Mouse (Mus musculus) small intestine, adult 2 months (tissue): ENCODE results near the gene Fcgr4. TPM values are rescaled to one million over a fixed set of nuclear protein-coding genes. Genes with fewer than 3 reads are reported as not detected.

ENCODE experiments used
- polyA plus RNA-seq: library from polyadenylated mRNA; depleted of rRNA; stranded (reverse); fragments of >200 nt; gene quantifications from 2 replicates; pipeline ENCODE4 v1.2.3, GENCODE M21; 2012; rRNA removed

Fcgr4 gene
- polyA plus RNA-seq, 1 experiment = 2.8 TPM

Other genes with a start within 250 kb of the Fcgr4 start
- gene Atf6, start 151.1 kb upstream of the Fcgr4 start, polyA plus RNA-seq = 4.4 and 8.4 TPM in 2 replicates
- 1.1 and 1.5 TPM in 2 replicates for gene Gm26620, start 133.9 kb upstream of the Fcgr4 start, polyA plus RNA-seq
- gene Dusp12, start 133.4 kb upstream of the Fcgr4 start, polyA plus RNA-seq = 5.5 and 8.0 TPM in 2 replicates
- 0.61 and 0.89 TPM in 2 replicates for gene Fcrlb, start 106.0 kb upstream of the Fcgr4 start, polyA plus RNA-seq
- gene Fcrla, start 91.3 kb upstream of the Fcgr4 start, polyA plus RNA-seq = 1.8 and 4.2 TPM in 2 replicates
- 3.6 and 4.3 TPM in 2 replicates for gene Fcgr2b, start 42.4 kb upstream of the Fcgr4 start, polyA plus RNA-seq
- gene Fcgr3, start 46.0 kb downstream of the Fcgr4 start, polyA plus RNA-seq = 4.9 and 6.7 TPM in 2 replicates
- gene Cfap126, start 95.0 kb downstream of the Fcgr4 start, polyA plus RNA-seq = 0.96 and 1.2 TPM in 2 replicates
- gene Sdhc, start 131.7 kb downstream of the Fcgr4 start, polyA plus RNA-seq = 120 and 226 TPM in 2 replicates
- 0.28 and 0.66 TPM in 2 replicates for gene Mpz, start 131.8 kb downstream of the Fcgr4 start, polyA plus RNA-seq
- gene Pcp4l1, start 177.3 kb downstream of the Fcgr4 start, polyA plus RNA-seq = 10.9 and 13.9 TPM in 2 replicates
- 18.5 and 28.9 TPM in 2 replicates for gene Nr1i3, start 195.1 kb downstream of the Fcgr4 start, polyA plus RNA-seq
- gene Tomm40l, start 203.6 kb downstream of the Fcgr4 start, polyA plus RNA-seq = 17.0 and 21.2 TPM in 2 replicates
- 0.94 TPM in 1 of 2 replicates, not detected in the other for gene Apoa2, start 206.1 kb downstream of the Fcgr4 start, polyA plus RNA-seq
- 36.9 and 46.7 TPM in 2 replicates for gene Fcer1g, start 215.4 kb downstream of the Fcgr4 start, polyA plus RNA-seq
- gene Adamts4, start 231.5 kb downstream of the Fcgr4 start, polyA plus RNA-seq = 1.5 and 2.6 TPM in 2 replicates
- gene Ndufs2, start 232.5 kb downstream of the Fcgr4 start, polyA plus RNA-seq = 79.8 and 116 TPM in 2 replicates